Mouse (Mus musculus) lung, adult 2 months (tissue): ENCODE data around the gene Mrto4.

Experiments used
- CTCF ChIP-seq: fragments of 200-500 bp; IDR thresholded peaks from 2 replicates; pipeline ENCODE4 v1.5.1; 2011; ENCODE audit warnings: mild to moderate bottlenecking, low read length, control low read depth; ENCODE audit not compliant: insufficient read depth
- POLR2A ChIP-seq: fragments of 200-500 bp; IDR thresholded peaks from 2 replicates; pipeline ENCODE4 v1.6.1; 2011; ENCODE audit warnings: low read depth, mild to moderate bottlenecking, control low read depth, low read length, borderline replicate concordance; ENCODE audit errors: extremely low read depth

- TF ChIP-seq CTCF (no peak), POLR2A (no peak)
Measured at GRCm38 (mm10) chr4:139319740-139320139, 32.6 kb downstream of the Mrto4 start.
